Mouse (Mus musculus) right cerebral cortex, postnatal 10 days (tissue): ENCODE results near the gene Snx32.
"Not testable (repeated sequence)": the region's sequence is repeated elsewhere in the genome, so short reads cannot be mapped to it uniquely, and the experiment has no call there.

Source experiments
- DNase-seq, 2 experiments: peaks; one replicate each; pipeline ENCODE4 v3.0.0; 2021; ENCODE audit warnings: low spot score in 2 of 2

Snx32 gene

DNA sequence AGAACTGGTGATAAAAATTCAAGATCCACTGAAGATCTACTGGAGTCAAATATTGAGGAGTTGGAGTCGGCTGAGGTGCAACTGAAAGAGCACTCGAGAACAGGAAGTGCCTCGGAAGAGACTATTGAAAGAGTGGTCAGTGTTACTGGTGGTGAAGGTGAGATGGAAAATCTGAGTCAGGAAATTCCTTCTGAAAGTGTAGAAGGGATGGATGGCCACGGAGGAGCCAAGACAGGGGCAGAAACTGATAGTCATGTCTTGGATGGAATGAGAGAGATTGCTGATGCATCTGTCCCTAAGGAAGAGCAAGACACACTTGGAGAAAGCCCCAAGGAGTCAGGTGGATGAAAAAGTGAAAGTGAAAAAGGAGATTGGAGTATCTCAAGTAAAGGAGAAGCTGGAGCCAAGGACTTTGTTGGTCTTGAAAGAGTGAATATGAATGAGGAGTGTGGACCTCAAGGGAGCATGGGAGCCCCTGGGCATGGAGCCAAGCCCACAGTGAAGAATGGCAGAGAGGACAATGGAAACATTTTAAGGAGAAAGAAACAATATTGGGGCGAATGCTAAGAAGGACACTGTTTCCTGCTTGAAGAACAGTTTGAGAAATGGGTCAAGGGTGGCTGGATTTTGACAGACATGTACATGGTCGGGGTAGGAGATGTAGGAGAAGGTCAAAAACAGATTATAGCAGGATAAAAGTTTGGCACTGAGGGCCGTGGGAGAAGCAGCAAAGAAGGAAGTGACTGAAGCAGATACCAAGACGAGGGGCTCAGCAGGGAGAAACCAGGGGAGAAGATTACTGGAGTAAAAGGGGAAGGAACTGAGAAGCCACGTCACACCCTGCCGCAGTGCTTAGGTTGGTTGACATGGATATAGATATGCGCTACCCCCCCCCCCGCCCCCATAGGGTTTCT is 2.0 kb upstream of the Snx32 start:
- no peak for DNase-seq

DNA sequence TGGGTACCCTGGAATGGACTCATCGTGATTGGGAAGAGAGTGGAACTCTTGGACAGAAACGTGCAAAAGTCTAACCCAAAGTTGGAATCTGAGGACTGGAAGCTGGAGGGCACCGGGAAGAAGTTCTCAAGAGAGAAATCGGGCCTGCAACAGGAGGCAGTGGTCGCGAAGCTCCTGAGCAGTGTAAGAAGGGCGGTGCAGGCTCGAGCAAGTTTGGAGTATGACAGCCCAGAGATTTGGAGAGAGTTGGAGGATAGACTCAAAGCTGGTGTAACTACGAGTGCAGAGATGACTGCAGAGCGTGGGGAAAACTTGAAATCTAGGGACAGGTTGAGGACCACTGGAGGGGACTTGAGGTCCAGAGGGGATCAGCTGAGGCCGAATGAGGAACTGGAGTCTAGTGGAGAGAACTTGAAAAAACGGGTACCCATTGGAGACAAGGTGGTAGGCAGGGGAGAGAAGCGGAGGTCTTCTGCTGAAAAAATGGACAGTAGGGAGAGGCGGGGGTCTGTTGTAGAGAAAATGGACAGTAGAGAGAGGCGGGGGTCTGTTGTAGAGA is 815 bp upstream of the Snx32 start:
- DNase-seq: no peak

DNA sequence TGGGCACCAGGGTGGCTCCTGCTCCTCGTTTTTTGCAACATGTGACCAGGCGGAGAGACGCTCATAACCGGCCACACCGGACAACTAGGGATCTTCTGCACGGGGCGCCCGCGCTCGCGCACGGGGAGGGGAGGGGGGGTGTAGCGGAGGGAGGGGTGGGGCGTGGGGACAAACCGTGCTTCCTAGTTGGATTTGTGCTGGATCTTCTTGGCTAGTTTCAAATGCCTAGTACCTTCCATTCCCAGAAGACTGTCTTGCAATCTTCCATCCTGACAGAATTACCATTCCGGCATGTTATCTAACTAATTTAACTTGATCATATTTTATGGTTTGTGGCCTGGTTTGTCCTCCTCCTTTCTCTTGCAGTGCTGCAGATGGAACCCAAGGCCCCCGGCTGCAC is 6.7 kb downstream of the Snx32 start, which contains the start of gene 1700020D05Rik:
1700020D05Rik (minus strand) TSS at position 101 of the 400 bp plus-strand sequence.
- no peak for DNase-seq

GRCm38 (mm10) chr19:5500330-5500875 is 9.9 kb downstream of the Snx32 start:
- no peak for DNase-seq

- DNase-seq: no peak
Observed at GRCm38 (mm10) chr19:5496052-5496370, 14.3 kb downstream of the Snx32 start.

DNA sequence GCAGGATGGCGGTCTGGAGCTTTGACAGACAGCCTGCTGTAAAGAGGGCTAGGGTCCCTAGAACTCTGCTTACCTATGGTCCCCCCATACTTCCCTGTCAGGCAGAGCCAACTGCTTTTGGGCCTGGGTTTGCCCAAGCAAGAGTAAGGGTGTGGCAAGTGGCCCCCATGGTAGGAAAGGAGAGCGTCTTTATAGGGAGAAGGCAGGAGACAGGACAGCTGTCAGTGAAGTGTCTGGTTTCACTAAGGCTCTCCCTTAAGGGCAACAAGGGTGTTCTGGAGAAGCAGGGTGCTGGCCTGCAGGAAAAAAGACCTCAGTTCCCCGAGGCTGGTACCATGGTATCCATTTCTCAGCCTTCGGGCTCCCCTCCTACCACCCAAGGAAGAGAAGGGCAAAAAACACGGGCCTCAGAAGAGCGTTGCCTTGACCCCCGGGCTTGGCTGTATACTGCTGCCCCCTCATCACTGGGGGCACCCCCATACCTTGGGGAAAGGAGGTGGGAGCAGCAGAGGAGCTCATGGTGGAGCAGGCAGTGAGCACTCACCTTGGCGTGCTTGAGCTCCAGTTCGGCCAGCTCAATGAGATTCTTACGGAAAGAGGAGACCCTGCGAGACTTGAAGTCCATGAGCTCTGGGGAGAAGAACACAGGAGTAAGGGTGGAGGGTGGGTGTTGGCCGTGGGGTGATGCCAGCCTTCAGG is 14.8 kb downstream of the Snx32 start:
- peak in 1 of 2 experiments; percentile 31 for DNase-seq

- DNase-seq: no peak
Observed at GRCm38 (mm10) chr19:5494314-5494713, 16.0 kb downstream of the Snx32 start.

- DNase-seq: not testable (repeated sequence)
Observed at GRCm38 (mm10) chr19:5493301-5493721, 17.0 kb downstream of the Snx32 start.

- no peak for DNase-seq
Observed at GRCm38 (mm10) chr19:5492641-5493040, 17.7 kb downstream of the Snx32 start.

DNA sequence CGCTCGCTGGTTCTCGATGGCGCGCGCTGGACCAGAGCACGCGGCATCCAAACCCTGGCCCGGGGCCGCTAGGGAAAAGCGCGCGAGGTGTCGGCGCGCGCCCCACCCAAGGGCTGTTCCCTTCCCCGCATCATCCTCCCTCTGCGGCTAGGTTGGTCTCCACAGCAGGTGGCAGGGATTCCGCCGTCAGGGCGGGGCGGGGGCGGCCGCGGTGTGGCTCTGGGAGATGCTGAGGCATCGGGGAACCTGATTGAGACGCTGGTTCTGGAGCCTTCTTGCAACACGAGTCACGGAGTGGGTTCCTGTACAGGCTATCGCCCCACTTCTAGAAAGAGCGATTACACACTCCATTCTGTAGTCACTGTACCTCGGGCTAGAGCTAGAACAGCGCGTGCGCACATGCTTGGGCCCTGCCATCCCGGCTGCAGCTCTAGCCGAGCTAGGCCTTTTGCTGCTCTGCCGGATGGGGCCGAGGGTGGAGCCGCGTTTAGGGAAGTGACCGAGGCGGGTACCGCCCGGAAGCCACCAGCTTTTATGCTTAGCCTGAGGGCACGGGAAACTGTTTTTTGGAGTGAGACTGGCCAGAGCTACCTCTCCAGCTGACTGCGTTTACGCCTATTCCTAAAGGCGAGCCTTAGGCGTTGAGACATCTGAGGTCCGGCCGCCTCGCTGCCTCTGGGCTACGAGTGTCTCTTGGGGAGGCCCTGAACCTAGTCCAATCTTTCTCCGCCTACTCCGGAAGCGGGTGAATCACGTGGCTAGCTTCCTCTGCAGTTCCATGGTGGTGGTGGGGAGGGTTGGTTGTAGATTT is 19.2 kb downstream of the Snx32 start:
- peak; percentile 85 to 90 for DNase-seq

DNA sequence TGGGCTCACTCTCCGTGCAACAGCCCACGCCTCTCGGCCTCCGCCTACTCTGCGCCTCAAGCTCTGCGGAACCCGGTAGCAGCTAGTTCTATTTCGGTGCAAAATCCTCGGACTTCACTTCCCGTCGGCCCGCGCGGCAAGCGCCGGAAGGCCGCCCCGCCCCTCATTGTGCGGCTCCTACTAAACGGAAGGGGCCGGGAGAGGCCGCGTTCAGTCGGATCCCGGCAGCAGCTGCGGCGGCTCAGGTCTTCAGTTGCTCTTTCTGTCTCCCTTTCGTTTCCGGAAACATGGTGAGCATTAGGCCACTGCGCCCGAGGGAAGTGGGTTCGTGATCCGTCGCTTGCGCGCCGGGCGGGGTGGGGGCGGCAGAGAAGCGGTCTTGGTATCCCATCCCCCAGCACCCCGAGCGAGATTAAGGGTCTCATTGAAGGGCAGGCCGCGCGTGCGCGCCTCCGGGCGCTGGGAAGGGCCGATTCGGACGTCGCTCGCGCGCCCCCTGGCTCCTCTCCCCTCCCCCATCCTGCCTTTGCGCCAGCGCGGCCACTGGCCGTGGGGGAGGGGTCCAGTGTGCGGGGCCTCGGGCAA is 19.9 kb downstream of the Snx32 start, which contains the start of gene Cfl1:
Cfl1 (plus strand) TSS at position 143 of the 585 bp plus-strand sequence.
- DNase-seq: peak; percentile 96 to 97

DNA sequence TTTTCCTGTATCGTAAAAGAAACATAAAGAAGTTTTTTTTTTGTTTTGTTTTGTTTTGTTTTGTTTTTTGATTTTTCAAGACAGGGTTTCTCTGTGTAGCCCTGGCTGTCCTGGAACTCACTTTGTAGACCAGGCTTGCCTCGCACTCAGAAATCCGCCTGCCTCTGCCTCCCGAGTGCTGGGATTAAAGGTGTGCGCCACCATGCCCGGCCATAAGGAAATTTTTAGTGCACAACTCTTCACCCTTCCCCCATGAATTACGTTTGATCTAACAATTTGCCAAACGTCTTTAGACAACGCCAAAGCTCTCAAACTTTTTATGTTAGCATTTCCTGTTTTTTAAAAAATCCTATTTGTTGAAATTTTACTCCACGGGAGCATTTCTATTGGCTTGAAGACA is 20.6 kb downstream of the Snx32 start:
- peak in 1 of 2 experiments; percentile 34 for DNase-seq

DNA sequence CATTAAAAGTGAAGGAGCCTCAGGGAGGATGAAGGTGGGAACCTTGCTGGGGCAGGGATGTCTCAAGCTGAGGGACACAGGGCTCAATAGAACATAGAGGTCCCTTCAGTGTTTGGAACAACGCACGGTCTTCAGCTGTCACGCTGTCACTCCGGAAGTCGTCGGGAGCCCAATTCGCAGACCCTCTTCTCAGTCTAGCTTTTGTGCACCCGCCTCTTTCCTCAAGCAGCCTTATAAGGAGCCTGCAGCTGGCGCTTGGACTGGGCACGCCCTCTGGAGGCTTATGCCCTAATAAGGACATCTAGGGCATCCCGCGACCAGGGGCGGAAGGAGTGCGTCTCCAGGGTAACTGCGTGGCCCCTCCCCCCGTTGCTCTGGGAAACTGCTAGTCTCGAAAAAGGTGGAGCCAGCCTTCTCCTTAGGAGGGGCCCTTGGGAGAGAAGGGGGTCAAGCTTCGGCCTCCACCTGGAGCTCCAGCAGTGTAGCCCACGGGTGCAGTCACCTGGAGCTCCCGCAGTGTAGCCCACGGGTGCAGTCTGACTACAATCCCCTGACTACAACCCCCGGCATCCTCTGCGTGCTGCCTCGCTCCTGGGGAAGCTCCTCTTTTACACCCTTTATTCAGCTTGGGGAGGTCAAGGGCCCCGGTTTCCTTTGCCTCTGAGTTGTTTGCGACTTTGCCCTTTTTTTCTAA is 21.3 kb downstream of the Snx32 start:
- peak; percentile 98 to 99 for DNase-seq

GRCm38 (mm10) chr19:5487768-5488550 is 22.4 kb downstream of the Snx32 start, which contains the start of gene Mus81:
Gene Mus81, minus strand, starts transcription at chr19:5488402.
- peak; percentile 95 to 97 for DNase-seq

- DNase-seq: peak in 1 of 2 experiments; percentile 27
Observed at GRCm38 (mm10) chr19:5486771-5487170, 23.6 kb downstream of the Snx32 start.

DNA sequence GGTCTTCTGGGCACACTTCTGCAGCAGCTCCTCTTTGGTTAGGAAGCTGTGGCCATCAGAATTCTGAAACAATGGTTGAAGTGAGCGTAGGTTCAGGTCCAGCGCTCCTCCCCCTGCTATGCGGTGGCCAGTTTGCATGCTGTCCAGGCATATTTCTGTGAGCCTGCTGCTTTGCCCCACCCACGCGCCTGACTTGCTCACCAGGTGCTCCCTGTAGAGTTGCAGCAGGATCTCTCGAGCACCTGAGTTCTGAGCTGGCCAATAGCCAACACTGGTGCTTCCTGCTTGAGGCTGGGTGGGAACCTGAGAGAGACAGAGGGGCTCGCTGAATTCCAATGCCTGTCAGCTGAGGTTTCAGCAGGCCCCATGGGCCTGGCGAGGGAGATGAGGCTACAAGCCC is 24.1 kb downstream of the Snx32 start:
- peak; percentile 52 to 71 for DNase-seq

DNA sequence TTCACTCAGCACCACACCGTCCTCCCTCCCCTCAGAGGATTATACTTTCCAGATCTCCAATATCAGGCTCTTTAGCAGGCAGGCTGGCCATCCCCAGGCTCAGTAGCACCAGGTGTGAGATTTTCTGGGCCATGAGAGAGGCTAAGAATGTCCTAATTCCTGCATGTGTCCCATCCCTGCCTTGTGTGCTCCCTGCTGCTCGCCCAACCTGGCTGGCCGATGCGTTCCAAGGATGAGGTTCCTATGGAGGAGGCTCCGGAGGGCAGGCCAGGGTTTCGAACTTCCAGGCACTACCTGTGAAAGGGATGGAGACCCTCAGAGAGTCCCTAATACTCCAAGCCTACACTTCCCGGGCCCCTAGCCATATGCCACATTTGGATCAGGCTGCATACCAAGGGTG is 24.5 kb downstream of the Snx32 start:
- DNase-seq: peak in 1 of 2 experiments; percentile 33

DNA sequence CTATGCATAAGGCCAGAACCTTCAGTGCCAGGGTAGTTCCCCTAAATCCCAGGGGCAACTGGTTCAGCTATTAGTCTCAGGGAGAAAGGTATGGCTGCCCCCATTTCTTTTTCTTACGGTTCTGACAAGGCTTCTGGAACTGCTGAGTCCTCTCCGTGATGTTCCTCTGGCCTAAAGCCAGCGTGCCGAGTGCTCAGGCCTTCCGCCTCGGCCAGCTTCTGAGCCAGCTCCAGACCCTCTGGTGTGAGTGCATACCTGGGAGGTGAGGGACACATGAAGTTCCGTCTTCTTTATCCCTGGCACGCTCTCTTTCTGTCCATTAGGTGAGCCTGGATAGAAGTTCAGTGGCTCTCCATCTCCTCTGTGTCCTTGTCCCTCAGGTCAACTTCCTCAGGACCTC is 25.0 kb downstream of the Snx32 start:
- peak; percentile 30 to 46 for DNase-seq

DNA sequence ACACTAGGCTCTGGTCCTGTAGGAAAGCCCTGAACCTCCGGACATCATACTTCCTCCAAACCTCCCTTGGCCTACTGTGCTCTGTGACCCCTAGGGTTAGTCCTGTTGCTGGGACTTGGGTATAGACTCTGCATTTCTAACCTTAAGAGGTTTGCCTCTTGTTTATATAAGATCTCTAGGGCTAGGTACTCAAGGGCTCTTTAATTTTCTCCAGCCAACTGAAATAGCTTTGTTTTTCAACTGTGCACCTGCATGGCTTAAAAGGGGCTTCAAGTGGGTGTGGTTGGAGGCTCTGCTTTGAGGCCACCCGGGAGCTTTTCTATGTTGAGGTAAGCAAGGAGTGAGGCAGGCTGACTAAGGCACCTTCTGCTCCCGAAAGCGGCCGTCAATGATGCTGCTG is 25.8 kb downstream of the Snx32 start:
- DNase-seq: no peak
